Mouse (Mus musculus): Measurements from ENCODE around the gene Frrs1. TPM values are rescaled to one million over a fixed set of nuclear protein-coding genes. Genes with fewer than 3 reads are reported as not detected.
A peak's percentile ranks its signal among the peaks of the same experiment; 100 is the strongest.

The Frrs1 gene
- polyA plus RNA-seq, 1 experiment from 2014 or later: 26.8 TPM

GRCm38 (mm10) chr3:116829274-116829920, 29.9 kb upstream of the Frrs1 start:
- no peak for ATAC-seq (replicated peaks; ENCODE audit: insufficient number of reproducible peaks, low FRiP score, low TSS enrichment)
- Histone ChIP-seq H3K9ac (ENCODE audit: low read depth, low read length) (no peak overlapping the region), H3K36me3 (ENCODE audit: control insufficient read depth, insufficient read depth, low read length) (no peaks in the 10 kb centered on the region), H3K27me3 (ENCODE audit: control insufficient read depth, insufficient read depth, low read length) (no peaks in the 10 kb centered on the region), H3K9me3 (replicated peaks; ENCODE audit: control insufficient read depth, low read length) (no peaks in the 10 kb centered on the region), H3K4me3 (ENCODE audit: low read depth, low read length) (no peak overlapping the region), H3K4me2 (no peak overlapping the region), H3K27ac (ENCODE audit: low read depth, low read length) (no peak overlapping the region), H3K4me1 (ENCODE audit: control insufficient read depth, insufficient read depth, low read length) (no peaks in the 10 kb centered on the region)
- 80% methylated on average over 10 of the region's 10 CpGs for WGBS (ENCODE audit: insufficient replicate concordance)

- 84% methylated on average over 5 of the region's 5 CpGs for WGBS (ENCODE audit: insufficient replicate concordance)
- H3K27ac ChIP-seq (ENCODE audit: low read depth, low read length): no peak overlapping the region
These were observed 27.9 kb upstream of the Frrs1 start for GRCm38 (mm10) chr3:116831324-116831723.

DNA sequence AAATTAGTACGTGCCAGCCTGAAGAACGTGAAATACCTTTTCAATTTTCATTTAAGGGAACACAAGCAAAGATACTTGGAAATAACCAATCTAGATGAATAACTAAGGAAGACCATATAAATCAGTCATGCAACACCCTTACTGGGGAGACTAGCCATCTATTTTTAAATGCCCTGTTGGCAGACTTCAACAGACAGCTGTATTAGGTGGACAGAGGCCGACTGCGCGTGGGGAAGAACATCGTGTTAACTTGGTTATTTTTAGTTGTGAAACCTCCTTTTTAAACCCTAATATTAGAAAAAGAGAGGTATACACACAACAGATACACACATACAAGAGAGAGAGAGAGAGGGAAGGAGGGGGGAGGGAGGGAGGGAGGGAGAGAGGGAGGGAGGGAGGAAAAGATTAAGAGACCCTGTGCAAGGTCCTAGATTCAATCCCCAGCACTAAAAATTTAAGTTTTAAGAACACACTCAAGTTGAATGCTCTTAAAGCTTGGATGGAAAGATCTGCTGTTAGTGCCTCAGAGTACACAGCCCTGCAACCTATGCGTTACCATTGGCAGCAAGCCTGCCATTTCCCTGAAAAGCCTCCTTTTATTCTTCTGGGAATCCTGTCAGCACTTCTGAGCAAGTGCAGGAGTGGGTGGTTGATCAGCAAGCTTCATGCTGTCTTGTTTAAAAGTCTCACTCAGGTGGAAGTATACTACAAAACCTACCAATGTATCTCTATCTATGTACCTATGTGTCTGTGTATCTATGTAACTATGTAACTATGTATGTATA, 26.5 kb upstream of the Frrs1 start:
- H3K9me3 ChIP-seq (replicated peaks; ENCODE audit: control insufficient read depth, low read length): no peaks in the 10 kb centered on the region
- ATAC-seq (replicated peaks; ENCODE audit: insufficient number of reproducible peaks, low FRiP score, low TSS enrichment): no peak
- no peak overlapping the region; the same call in 1 of the 2 replicates for H3K4me2 ChIP-seq
- H3K9ac ChIP-seq (ENCODE audit: low read depth, low read length): no peak overlapping the region
- 61% methylated on average over 7 of the region's 7 CpGs for WGBS (ENCODE audit: insufficient replicate concordance)
- H3K4me3 ChIP-seq (ENCODE audit: low read depth, low read length): no peak overlapping the region
- H3K36me3 ChIP-seq (ENCODE audit: control insufficient read depth, insufficient read depth, low read length): no peaks in the 10 kb centered on the region
- no peaks in the 10 kb centered on the region for H3K4me1 ChIP-seq (ENCODE audit: control insufficient read depth, insufficient read depth, low read length)
- H3K27me3 ChIP-seq (ENCODE audit: control insufficient read depth, insufficient read depth, low read length): no peaks in the 10 kb centered on the region
- H3K27ac ChIP-seq (ENCODE audit: low read depth, low read length): 0 out of 2 replicates have a peak overlapping the region, but pooled peaks have one; percentile 46

More at GRCm38 (mm10) chr3:116831324-116831723, 27.9 kb upstream of the Frrs1 start:
- Histone ChIP-seq H3K4me1 (ENCODE audit: control insufficient read depth, insufficient read depth, low read length) (no peaks in the 10 kb centered on the region), H3K9ac (ENCODE audit: low read depth, low read length) (no peak overlapping the region), H3K27me3 (ENCODE audit: control insufficient read depth, insufficient read depth, low read length) (no peaks in the 10 kb centered on the region), H3K9me3 (replicated peaks; ENCODE audit: control insufficient read depth, low read length) (no peaks in the 10 kb centered on the region), H3K4me3 (ENCODE audit: low read depth, low read length) (no peak overlapping the region), H3K4me2 (no peak overlapping the region), H3K36me3 (ENCODE audit: control insufficient read depth, insufficient read depth, low read length) (no peaks in the 10 kb centered on the region)
- no peak for ATAC-seq (replicated peaks; ENCODE audit: insufficient number of reproducible peaks, low FRiP score, low TSS enrichment)

GRCm38 (mm10) chr3:116833491-116833890, 25.8 kb upstream of the Frrs1 start:
- Histone ChIP-seq H3K4me3 (ENCODE audit: low read depth, low read length) (no peak overlapping the region), H3K9ac (ENCODE audit: low read depth, low read length) (no peak overlapping the region), H3K27me3 (ENCODE audit: control insufficient read depth, insufficient read depth, low read length) (no peaks in the 10 kb centered on the region), H3K4me1 (ENCODE audit: control insufficient read depth, insufficient read depth, low read length) (no peaks in the 10 kb centered on the region), H3K36me3 (ENCODE audit: control insufficient read depth, insufficient read depth, low read length) (no peaks in the 10 kb centered on the region), H3K4me2 (no peak overlapping the region), H3K27ac (ENCODE audit: low read depth, low read length) (no peak overlapping the region), H3K9me3 (replicated peaks; ENCODE audit: control insufficient read depth, low read length) (no peaks in the 10 kb centered on the region)
- WGBS (ENCODE audit: insufficient replicate concordance): 79% methylated on average over 4 of the region's 4 CpGs
- no peak for ATAC-seq (replicated peaks; ENCODE audit: insufficient number of reproducible peaks, low FRiP score, low TSS enrichment)

DNA sequence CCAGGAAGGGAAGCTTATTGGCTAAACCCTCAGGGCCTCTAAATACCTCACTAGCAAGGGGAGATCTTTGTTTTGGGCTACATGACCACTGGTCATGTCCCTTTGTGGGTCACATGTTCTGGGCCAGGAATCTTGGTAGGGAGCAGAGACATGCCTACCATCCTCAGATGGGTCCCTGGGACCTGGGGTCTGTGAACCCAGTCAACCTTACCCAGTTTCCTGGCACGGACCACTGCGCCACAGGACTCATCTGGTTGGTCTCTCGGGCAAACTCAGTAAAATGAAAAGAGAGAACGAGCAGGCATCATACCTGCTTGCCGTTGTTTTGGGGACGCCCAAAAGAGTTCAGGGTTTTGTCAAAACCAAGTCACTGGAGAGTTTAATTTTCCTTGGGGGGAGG, 25.0 kb upstream of the Frrs1 start:
- H3K27ac ChIP-seq (ENCODE audit: low read depth, low read length): no peak overlapping the region
- ATAC-seq (replicated peaks; ENCODE audit: insufficient number of reproducible peaks, low FRiP score, low TSS enrichment): no peak
- H3K27me3 ChIP-seq (ENCODE audit: control insufficient read depth, insufficient read depth, low read length): no peaks in the 10 kb centered on the region
- no peaks in the 10 kb centered on the region for H3K9me3 ChIP-seq (replicated peaks; ENCODE audit: control insufficient read depth, low read length)
- no peaks in the 10 kb centered on the region for H3K4me1 ChIP-seq (ENCODE audit: control insufficient read depth, insufficient read depth, low read length)
- 89% methylated on average over 6 of the region's 6 CpGs for WGBS (ENCODE audit: insufficient replicate concordance)
- H3K36me3 ChIP-seq (ENCODE audit: control insufficient read depth, insufficient read depth, low read length): no peaks in the 10 kb centered on the region
- no peak overlapping the region for H3K4me2 ChIP-seq
- H3K9ac ChIP-seq (ENCODE audit: low read depth, low read length): no peak overlapping the region
- no peak overlapping the region for H3K4me3 ChIP-seq (ENCODE audit: low read depth, low read length)

GRCm38 (mm10) chr3:116835350-116835749, 23.9 kb upstream of the Frrs1 start:
- 77% methylated on average over 4 of the region's 4 CpGs for WGBS (ENCODE audit: insufficient replicate concordance)
- Histone ChIP-seq H3K4me1 (ENCODE audit: control insufficient read depth, insufficient read depth, low read length) (no peaks in the 10 kb centered on the region), H3K27ac (ENCODE audit: low read depth, low read length) (no peak overlapping the region), H3K4me3 (ENCODE audit: low read depth, low read length) (peak overlapping the region; percentile 40), H3K9ac (ENCODE audit: low read depth, low read length) (no peak overlapping the region), H3K27me3 (ENCODE audit: control insufficient read depth, insufficient read depth, low read length) (no peaks in the 10 kb centered on the region), H3K9me3 (replicated peaks; ENCODE audit: control insufficient read depth, low read length) (no peaks in the 10 kb centered on the region), H3K4me2 (peak overlapping the region; percentile 68), H3K36me3 (ENCODE audit: control insufficient read depth, insufficient read depth, low read length) (no peaks in the 10 kb centered on the region)
- no peak for ATAC-seq (replicated peaks; ENCODE audit: insufficient number of reproducible peaks, low FRiP score, low TSS enrichment)

GRCm38 (mm10) chr3:116835770-116836680, 23.2 kb upstream of the Frrs1 start:
- H3K4me3 ChIP-seq (ENCODE audit: low read depth, low read length): peak overlapping the region; percentile 40
- H3K27me3 ChIP-seq (ENCODE audit: control insufficient read depth, insufficient read depth, low read length): no peaks in the 10 kb centered on the region
- no peaks in the 10 kb centered on the region for H3K9me3 ChIP-seq (replicated peaks; ENCODE audit: control insufficient read depth, low read length)
- peak; percentile 66 for ATAC-seq (replicated peaks; ENCODE audit: insufficient number of reproducible peaks, low FRiP score, low TSS enrichment)
- H3K36me3 ChIP-seq (ENCODE audit: control insufficient read depth, insufficient read depth, low read length): no peaks in the 10 kb centered on the region
- no peak overlapping the region for H3K27ac ChIP-seq (ENCODE audit: low read depth, low read length)
- H3K9ac ChIP-seq (ENCODE audit: low read depth, low read length): peak overlapping the region; percentile 71
- peak overlapping the region; percentile 68 for H3K4me2 ChIP-seq
- 21% methylated on average over 21 of the region's 21 CpGs for WGBS (ENCODE audit: insufficient replicate concordance)
- H3K4me1 ChIP-seq (ENCODE audit: control insufficient read depth, insufficient read depth, low read length): no peaks in the 10 kb centered on the region

DNA sequence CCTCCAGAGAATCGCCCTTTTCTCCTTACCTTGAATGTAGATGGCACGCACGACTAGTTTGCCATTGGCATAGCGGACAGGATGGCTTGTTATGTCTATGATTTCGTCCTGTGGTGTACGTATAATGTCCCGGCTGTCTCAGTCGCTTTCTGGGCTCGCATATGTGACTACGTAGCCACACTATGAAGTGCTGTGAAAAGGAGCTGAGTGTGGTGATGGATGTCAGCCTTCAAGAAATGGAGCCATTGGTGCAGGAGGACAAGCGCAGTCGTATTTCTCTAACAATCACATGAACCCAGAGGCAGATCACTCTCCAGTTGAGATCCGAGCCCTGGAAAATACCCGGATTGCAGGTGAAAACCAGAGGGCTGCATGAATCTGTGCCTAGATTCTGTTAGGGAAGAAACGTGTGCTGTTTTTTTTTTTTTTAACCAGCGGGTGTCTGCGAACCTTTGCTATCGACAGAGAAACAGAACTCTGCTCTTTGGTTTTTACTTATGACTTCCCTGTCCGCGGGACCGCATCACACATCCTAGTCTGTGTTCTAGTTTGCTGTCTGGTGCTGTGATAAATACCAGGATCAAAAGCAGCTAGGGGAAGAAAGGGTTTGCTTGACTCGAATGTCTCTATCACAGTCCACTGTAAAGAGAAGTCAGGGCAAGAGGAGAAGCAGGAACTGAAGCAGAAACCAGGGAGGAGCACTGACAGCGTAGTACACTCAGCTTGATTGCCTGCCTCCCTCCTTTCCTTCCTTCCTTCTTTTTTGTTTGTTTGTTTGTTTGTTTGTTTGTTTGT, 22.4 kb upstream of the Frrs1 start:
- H3K4me2 ChIP-seq: no peak overlapping the region
- 76% methylated on average over 23 of the region's 23 CpGs for WGBS (ENCODE audit: insufficient replicate concordance)
- H3K36me3 ChIP-seq (ENCODE audit: control insufficient read depth, insufficient read depth, low read length): no peaks in the 10 kb centered on the region
- no peaks in the 10 kb centered on the region for H3K9me3 ChIP-seq (replicated peaks; ENCODE audit: control insufficient read depth, low read length)
- no peak overlapping the region for H3K4me3 ChIP-seq (ENCODE audit: low read depth, low read length)
- no peak for ATAC-seq (replicated peaks; ENCODE audit: insufficient number of reproducible peaks, low FRiP score, low TSS enrichment)
- H3K9ac ChIP-seq (ENCODE audit: low read depth, low read length): no peak overlapping the region
- no peak overlapping the region for H3K27ac ChIP-seq (ENCODE audit: low read depth, low read length)
- no peaks in the 10 kb centered on the region for H3K27me3 ChIP-seq (ENCODE audit: control insufficient read depth, insufficient read depth, low read length)
- H3K4me1 ChIP-seq (ENCODE audit: control insufficient read depth, insufficient read depth, low read length): no peaks in the 10 kb centered on the region

All from heart, embryonic 11.5 days (tissue).